21 mouse cellular contexts compared by ENCODE assay signal in genomic region chr7:141147044-141147443, GRCm38 (mm10). TPM values are rescaled to one million over a fixed set of nuclear protein-coding genes. Genes with fewer than 3 reads are reported as not detected.
DNase-seq lines count a peak whose midpoint lies in the region; ATAC-seq and TF ChIP-seq lines count a peak whose summit lies in the region.
"Had no signal": no experiment of that assay in that cellular context is flagged by ENCODE, and none has a peak within 500 bp of the region (broad histone marks: within the 10 kb centered on the region; RNA-seq: fewer than 3 reads in every experiment).

No protein-coding gene starts in this region.

- H3K27me3 ChIP-seq in embryonic facial prominence, embryonic 13.5 days: no peaks in the 10 kb centered on the region
- no peaks in the 10 kb centered on the region for H3K27me3 ChIP-seq in embryonic facial prominence, embryonic 10.5 days (replicated peaks; ENCODE audit: low read depth, poor library complexity, severe bottlenecking)
- H3K27me3 ChIP-seq in E14TG2a.4 (ENCODE audit: insufficient read depth, low read length): no peaks in the 10 kb centered on the region
- H3K27me3 ChIP-seq in liver, embryonic 11.5 days (replicated peaks; ENCODE audit: control insufficient read depth, insufficient read depth, low read length): no peaks in the 10 kb centered on the region
- H3K27me3 ChIP-seq: limb, embryonic 13.5 days; megakaryocyte, embryonic 14.5 days; neural tube, embryonic 15.5 days had no signal

- WGBS in embryonic facial prominence, embryonic 13.5 days: 81% methylated on average over 6 of the region's 6 CpGs
- WGBS in embryonic facial prominence, embryonic 10.5 days: 87% methylated on average over 6 of the region's 6 CpGs
- 74% methylated on average over 6 of the region's 6 CpGs for WGBS in liver, embryonic 11.5 days

- TF ChIP-seq CTCF in E14TG2a.4 (conservative IDR thresholded peaks at IDR 0.05; ENCODE audit: low read length): no peak

- no peak overlapping the region for H3K4me3 ChIP-seq in embryonic facial prominence, embryonic 13.5 days
- H3K4me3 ChIP-seq in embryonic facial prominence, embryonic 10.5 days: no peak overlapping the region
- H3K4me3 ChIP-seq in E14TG2a.4 (replicated peaks; ENCODE audit: low read length): peak overlapping the region; percentile 43; the same call in 1 of the 2 replicates
- no peak overlapping the region for H3K4me3 ChIP-seq in liver, embryonic 11.5 days (ENCODE audit: low read depth, low read length)
- H3K4me3 ChIP-seq: forebrain, embryonic 10.5 days; heart, embryonic 10.5 days; limb, embryonic 13.5 days; megakaryocyte, embryonic 14.5 days; neural tube, embryonic 15.5 days had no signal

- H3K4me1 ChIP-seq in embryonic facial prominence, embryonic 13.5 days: 0 out of 2 replicates have a peak, but pooled peaks cover 3% of the 10 kb centered on the region
- no peaks in the 10 kb centered on the region for H3K4me1 ChIP-seq in embryonic facial prominence, embryonic 10.5 days
- peaks cover 91% of the 10 kb centered on the region for H3K4me1 ChIP-seq in E14TG2a.4 (replicated peaks; ENCODE audit: low read depth, low read length)
- peaks cover 39% of the 10 kb centered on the region for H3K4me1 ChIP-seq in liver, embryonic 11.5 days (replicated peaks; ENCODE audit: control insufficient read depth, insufficient read depth, low read length)
- H3K4me1 ChIP-seq: forebrain, embryonic 10.5 days; limb, embryonic 13.5 days; neural tube, embryonic 15.5 days had no signal

- no peak overlapping the region for H3K4me2 ChIP-seq in embryonic facial prominence, embryonic 13.5 days
- H3K4me2 ChIP-seq in liver, embryonic 11.5 days: 0 out of 2 replicates have a peak overlapping the region, but pooled peaks have one; percentile 13
- H3K4me2 ChIP-seq: limb, embryonic 13.5 days; neural tube, embryonic 15.5 days had no signal

- no peak for DNase-seq in embryonic facial prominence, embryonic 10.5 days (ENCODE audit: low spot score)
- DNase-seq in c-Kit-positive CD71-positive TER-119-negative erythroid progenitor cells, embryonic 14.5 days (ENCODE audit: low read depth): peak; percentile 65
- no peak for DNase-seq in liver, embryonic 11.5 days (ENCODE audit: low spot score)
- DNase-seq in gastrocnemius, adult 8-10 months (ENCODE audit: low spot score in 2 of 2): no peak
- no peak for DNase-seq in layer of hippocampus, postnatal 36 days
- DNase-seq in heart, adult 11 months: no peak
- DNase-seq: adrenal gland, adult 8-10 months; gastrocnemius, postnatal 25 days; heart, postnatal 14 days; kidney, adult 8-10 months; kidney, postnatal 4 days; spleen, adult 18-20 months had no signal

- ATAC-seq in embryonic facial prominence, embryonic 13.5 days (ENCODE audit: insufficient number of reproducible peaks, insufficient read depth, low FRiP score, low TSS enrichment, low read depth): no peak
- ATAC-seq in liver, embryonic 11.5 days (replicated peaks; ENCODE audit: low FRiP score): peak; percentile 35
- ATAC-seq: lung, postnatal 0 days had no signal

- H3K36me3 ChIP-seq in embryonic facial prominence, embryonic 13.5 days: peaks cover 74% of the 10 kb centered on the region
- peaks cover 87% of the 10 kb centered on the region for H3K36me3 ChIP-seq in embryonic facial prominence, embryonic 10.5 days (replicated peaks)
- H3K36me3 ChIP-seq in E14TG2a.4 (ENCODE audit: insufficient read depth, low read length): peaks cover 89% of the 10 kb centered on the region
- H3K36me3 ChIP-seq in liver, embryonic 11.5 days (ENCODE audit: control insufficient read depth, insufficient read depth, low read length): peaks cover 43% of the 10 kb centered on the region

- H3K27ac ChIP-seq in embryonic facial prominence, embryonic 13.5 days: peak overlapping the region; percentile 1; the same call in 1 of the 2 replicates
- no peak overlapping the region for H3K27ac ChIP-seq in embryonic facial prominence, embryonic 10.5 days (replicated peaks)
- H3K27ac ChIP-seq in liver, embryonic 11.5 days (ENCODE audit: low read depth, low read length): no peak overlapping the region; the same call in 1 of the 2 replicates
- H3K27ac ChIP-seq: forebrain, embryonic 10.5 days; heart, embryonic 10.5 days; limb, embryonic 13.5 days; neural tube, embryonic 15.5 days had no signal

- no peaks in the 10 kb centered on the region for H3K9me3 ChIP-seq in embryonic facial prominence, embryonic 13.5 days
- H3K9me3 ChIP-seq in embryonic facial prominence, embryonic 10.5 days: no peaks in the 10 kb centered on the region
- H3K9me3 ChIP-seq in E14TG2a.4 (ENCODE audit: low read length): no peaks in the 10 kb centered on the region
- H3K9me3 ChIP-seq in liver, embryonic 11.5 days (ENCODE audit: control insufficient read depth, low read length): no peaks in the 10 kb centered on the region
- H3K9me3 ChIP-seq: forebrain, embryonic 10.5 days; heart, embryonic 10.5 days; limb, embryonic 13.5 days; megakaryocyte, embryonic 14.5 days; neural tube, embryonic 15.5 days had no signal

- no peak overlapping the region; the same call in 1 of the 2 replicates for H3K9ac ChIP-seq in embryonic facial prominence, embryonic 13.5 days
- H3K9ac ChIP-seq in liver, embryonic 11.5 days (ENCODE audit: low read depth, low read length): no peak overlapping the region
- H3K9ac ChIP-seq: limb, embryonic 13.5 days; neural tube, embryonic 15.5 days had no signal

RNA-seq across cellular contexts. Expression of gene Ptdss2, which starts 24.9 kb away (rescaled TPM):
- 70.8 and 76.0 TPM in 2 replicates for polyA plus RNA-seq in embryonic facial prominence, embryonic 13.5 days (2015; fragmentation: Nextera tagmentation; extraction: Ambion mirVana)
- 77.8 and 83.8 TPM in 2 replicates for polyA plus RNA-seq in embryonic facial prominence, embryonic 10.5 days (2016; fragmentation: Nextera tagmentation; extraction: Ambion mirVana)
- polyA plus RNA-seq in liver, embryonic 11.5 days (2014; fragmentation: Nextera tagmentation; extraction: Ambion mirVana): 134 and 147 TPM in 2 replicates
- 10 to 100 TPM; 18.6 to 26.4 (median 22.0) TPM for total RNA-seq in gastrocnemius, adult 8-10 months (2022)
- total RNA-seq in layer of hippocampus, postnatal 36 days (2021): 10 to 100 TPM; 48.5 to 64.9 TPM

RNA-seq across cellular contexts. Expression of gene Rnh1, which starts 25.6 kb away (rescaled TPM):
- 111 and 118 TPM in 2 replicates for polyA plus RNA-seq in embryonic facial prominence, embryonic 13.5 days (2015; fragmentation: Nextera tagmentation; extraction: Ambion mirVana)
- 77.9 and 79.7 TPM in 2 replicates for polyA plus RNA-seq in embryonic facial prominence, embryonic 10.5 days (2016; fragmentation: Nextera tagmentation; extraction: Ambion mirVana)
- 91.2 and 93.7 TPM in 2 replicates for polyA plus RNA-seq in liver, embryonic 11.5 days (2014; fragmentation: Nextera tagmentation; extraction: Ambion mirVana)
- 10 to 100 TPM; 51.3 to 63.6 (median 53.6) TPM for total RNA-seq in gastrocnemius, adult 8-10 months (2022)
- total RNA-seq in layer of hippocampus, postnatal 36 days (2021): 10 to 100 TPM; 36.1 to 40.2 TPM

RNA-seq across cellular contexts. Expression of gene Ano9, which starts 29.4 kb away (rescaled TPM):
- polyA plus RNA-seq in embryonic facial prominence, embryonic 13.5 days (2015; fragmentation: Nextera tagmentation; extraction: Ambion mirVana): 5.2 TPM in 2 replicates
- polyA plus RNA-seq in embryonic facial prominence, embryonic 10.5 days (2016; fragmentation: Nextera tagmentation; extraction: Ambion mirVana): 1.8 and 2.5 TPM in 2 replicates
- 0.09 and 0.41 TPM in 2 replicates for polyA plus RNA-seq in liver, embryonic 11.5 days (2014; fragmentation: Nextera tagmentation; extraction: Ambion mirVana)
- total RNA-seq in gastrocnemius, adult 8-10 months (2022): not detected
- not detected for total RNA-seq in layer of hippocampus, postnatal 36 days (2021)
- total RNA-seq: gastrocnemius, postnatal 25 days; left cerebral cortex, adult 18-20 months had no signal

RNA-seq across cellular contexts. Expression of gene Sigirr, which starts 46.7 kb away (rescaled TPM):
- 2.4 and 3.8 TPM in 2 replicates for polyA plus RNA-seq in embryonic facial prominence, embryonic 13.5 days (2015; fragmentation: Nextera tagmentation; extraction: Ambion mirVana)
- polyA plus RNA-seq in embryonic facial prominence, embryonic 10.5 days (2016; fragmentation: Nextera tagmentation; extraction: Ambion mirVana): 2.2 and 2.3 TPM in 2 replicates
- 21.4 and 23.5 TPM in 2 replicates for polyA plus RNA-seq in liver, embryonic 11.5 days (2014; fragmentation: Nextera tagmentation; extraction: Ambion mirVana)
- 1 to 10 TPM; 1.4 to 1.6 (median 1.5) TPM for total RNA-seq in gastrocnemius, adult 8-10 months (2022)
- 1 to 10 TPM; 1.7 to 2.4 TPM for total RNA-seq in layer of hippocampus, postnatal 36 days (2021)

RNA-seq across cellular contexts. Expression of gene Hras, which starts 46.8 kb away (rescaled TPM):
- 99.8 and 110 TPM in 2 replicates for polyA plus RNA-seq in embryonic facial prominence, embryonic 13.5 days (2015; fragmentation: Nextera tagmentation; extraction: Ambion mirVana)
- polyA plus RNA-seq in embryonic facial prominence, embryonic 10.5 days (2016; fragmentation: Nextera tagmentation; extraction: Ambion mirVana): 94.3 and 94.9 TPM in 2 replicates
- 112 and 118 TPM in 2 replicates for polyA plus RNA-seq in liver, embryonic 11.5 days (2014; fragmentation: Nextera tagmentation; extraction: Ambion mirVana)
- 100 to 1,000 TPM; 112 to 158 (median 132) TPM for total RNA-seq in gastrocnemius, adult 8-10 months (2022)
- total RNA-seq in layer of hippocampus, postnatal 36 days (2021): 100 to 1,000 TPM; 209 to 213 TPM
